Mouse (Mus musculus): ENCODE results near the gene Phlpp2. TPM values are rescaled to one million over a fixed set of nuclear protein-coding genes. Genes with fewer than 3 reads are reported as not detected.

Phlpp2 gene
- 19.7 to 22.4 TPM (median 21.3 TPM) in 4 replicates for total RNA-seq (2023)

GRCm38 (mm10) chr8:109868003-109868679 is at the start of gene Phlpp2:
Gene Phlpp2 (plus strand): TSS chr8:109868542.

GRCm38 (mm10) chr8:109961693-109962367 is 93.5 kb downstream of the Phlpp2 start, which contains the start of gene Marveld3:
Gene Marveld3 (minus strand): TSS chr8:109962203.

GRCm38 (mm10) chr8:109990224-109990623 is 121.9 kb downstream of the Phlpp2 start, which contains the start of gene Tat:
Gene Tat (plus strand): TSS chr8:109990437.

Other genes with a start within 250 kb of the Phlpp2 start
- gene Ist1, start 175.3 kb upstream of the Phlpp2 start, total RNA-seq (2023), result 105 to 121 TPM (median 114 TPM) in 4 replicates
- gene Zfp821, start 163.0 kb upstream of the Phlpp2 start, total RNA-seq (2023), result 25.1 to 27.9 TPM (median 26.7 TPM) in 4 replicates
- 34.7 to 38.9 TPM (median 37.9 TPM) in 4 replicates for gene Atxn1l, start 130.8 kb upstream of the Phlpp2 start, total RNA-seq (2023)
- 83.4 to 104 TPM (median 92.7 TPM) in 4 replicates for gene Ap1g1, start 90.0 kb upstream of the Phlpp2 start, total RNA-seq (2023)
- not detected in 4 replicates for gene Marveld3, start 93.7 kb downstream of the Phlpp2 start, total RNA-seq (2023)
- gene Tat, start 121.9 kb downstream of the Phlpp2 start, total RNA-seq (2023), result not detected in 4 replicates
- gene Chst4, start 171.2 kb downstream of the Phlpp2 start, total RNA-seq (2023), result not detected in 4 replicates
- 5.2 to 7.2 TPM (median 6.8 TPM) in 4 replicates for gene Zfp612, start 211.2 kb downstream of the Phlpp2 start, total RNA-seq (2023)
- gene Gm21964, start 232.7 kb downstream of the Phlpp2 start, total RNA-seq (2023), result not detected in 4 replicates
- not detected in 4 replicates for gene Gm17720, start 234.2 kb downstream of the Phlpp2 start, total RNA-seq (2023)

All from B cell, adult 62 days (primary cell).